Mouse (Mus musculus) E14TG2a.4 (cell line): ENCODE data around the gene Cbx4.

ENCODE experiments used
- CTCF ChIP-seq: conservative IDR thresholded peaks from 2 replicates; pipeline ENCODE4 v1.5.1; 2014; ENCODE audit warnings: low read length
- NANOG ChIP-seq: IDR thresholded peaks from 2 replicates; pipeline ENCODE4 v1.6.1; 2014; ENCODE audit warnings: borderline replicate concordance, low read length, mixed read lengths

DNA sequence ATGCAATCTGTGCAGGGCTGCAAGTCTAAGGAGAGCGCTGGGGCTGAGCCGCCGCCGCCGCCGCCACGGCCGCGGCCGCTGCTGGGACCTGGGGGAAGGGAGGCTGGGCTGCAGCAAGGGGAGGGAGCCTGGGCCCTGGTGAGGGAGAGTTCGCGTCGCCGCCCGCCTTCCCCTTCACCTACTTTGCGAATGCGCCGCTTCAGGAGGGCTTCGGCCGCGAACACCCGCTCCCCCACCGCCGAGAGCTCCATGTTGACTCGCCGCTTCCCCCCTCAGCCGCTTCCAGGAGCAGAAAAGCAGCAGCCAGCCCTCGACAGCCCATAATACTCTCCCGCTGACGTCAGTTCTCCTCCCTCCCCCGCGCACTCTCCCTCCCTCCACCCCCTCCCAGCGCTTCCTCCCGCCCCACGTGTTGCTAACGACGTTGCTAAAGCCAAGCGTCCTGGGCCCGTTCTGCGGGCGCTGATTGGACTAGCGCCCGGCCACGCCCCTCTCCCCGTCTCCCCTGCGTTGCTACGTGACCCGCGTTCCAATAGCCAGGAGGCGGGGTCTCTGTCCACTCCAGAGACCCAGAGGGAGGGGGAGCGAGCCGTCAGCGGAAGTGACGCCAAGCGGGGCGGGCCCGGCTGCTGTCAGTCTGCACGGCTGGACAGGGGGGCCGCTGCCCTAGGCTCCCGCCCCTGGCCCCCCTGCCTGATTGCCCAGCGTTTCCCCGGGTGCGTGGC is 45.3 kb downstream of the Cbx4 start, which contains the start of gene Cbx8:
- TF ChIP-seq CTCF, result no peak
- TF ChIP-seq NANOG, result no peak
